Mouse (Mus musculus): ENCODE data around the gene Dop1b. TPM values are rescaled to one million over a fixed set of nuclear protein-coding genes. Genes with fewer than 3 reads are reported as not detected.
"Not testable (repeated sequence)": the region's sequence is repeated elsewhere in the genome, so short reads cannot be mapped to it uniquely, and the experiment has no call there.

The Dop1b gene
- polyA plus RNA-seq, 1 experiment from 2014 or later, result 17.8 TPM

GRCm38 (mm10) chr16:93824799-93825198, 113.1 kb downstream of the Dop1b start:
- 81% methylated on average over 4 of the region's 4 CpGs for WGBS
- Histone ChIP-seq H3K4me3 (replicated peaks) (no peak overlapping the region), H3K27ac (no peak overlapping the region), H3K36me3 (no peaks in the 10 kb centered on the region), H3K9me3 (no peaks in the 10 kb centered on the region), H3K4me2 (no peak overlapping the region), H3K9ac (no peak overlapping the region), H3K4me1 (no peaks in the 10 kb centered on the region), H3K27me3 (replicated peaks) (no peaks in the 10 kb centered on the region)
- no peak for ATAC-seq (ENCODE audit: insufficient read depth, low FRiP score, low read depth)

GRCm38 (mm10) chr16:93825463-93825862, 113.8 kb downstream of the Dop1b start:
- 92% methylated on average over 4 of the region's 4 CpGs for WGBS
- H3K9ac ChIP-seq, result no peak overlapping the region
- H3K9me3 ChIP-seq, result no peaks in the 10 kb centered on the region
- no peak overlapping the region for H3K4me3 ChIP-seq (replicated peaks)
- H3K4me2 ChIP-seq, result no peak overlapping the region
- no peak for ATAC-seq (ENCODE audit: insufficient read depth, low FRiP score, low read depth)
- H3K36me3 ChIP-seq, result no peaks in the 10 kb centered on the region
- H3K27ac ChIP-seq, result no peak overlapping the region
- H3K4me1 ChIP-seq, result no peaks in the 10 kb centered on the region
- no peaks in the 10 kb centered on the region for H3K27me3 ChIP-seq (replicated peaks)

DNA sequence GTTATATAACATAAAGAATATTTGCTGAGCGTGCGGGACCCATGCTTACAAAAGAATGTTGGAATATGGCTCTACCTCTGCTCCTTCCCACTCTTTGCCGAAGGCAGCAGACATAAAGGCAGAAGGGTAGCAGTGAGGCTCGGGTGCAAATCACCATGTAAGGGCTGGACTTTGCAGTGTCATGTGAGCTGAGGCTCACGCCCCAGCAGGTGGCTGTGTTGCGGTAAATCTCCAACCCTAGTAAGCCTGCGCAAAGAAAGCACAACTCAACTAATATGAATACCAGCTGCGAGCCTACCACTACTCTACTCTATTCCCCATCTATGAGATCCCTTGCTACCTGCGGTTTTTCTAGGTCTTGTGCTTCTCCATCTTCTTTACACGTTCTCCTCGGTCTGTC, 114.3 kb downstream of the Dop1b start:
- no peak for ATAC-seq (ENCODE audit: insufficient read depth, low FRiP score, low read depth)
- H3K4me3 ChIP-seq (replicated peaks), result no peak overlapping the region
- H3K4me1 ChIP-seq, result no peaks in the 10 kb centered on the region
- H3K27me3 ChIP-seq (replicated peaks), result no peaks in the 10 kb centered on the region
- H3K4me2 ChIP-seq, result no peak overlapping the region
- H3K9me3 ChIP-seq, result no peaks in the 10 kb centered on the region
- H3K36me3 ChIP-seq, result no peaks in the 10 kb centered on the region
- H3K27ac ChIP-seq, result no peak overlapping the region
- WGBS, result 63% methylated on average over 11 of the region's 11 CpGs
- H3K9ac ChIP-seq, result no peak overlapping the region

- whole genome bisulfite sequencing, result 50% methylated on average over 5 of the region's 5 CpGs
These were observed 114.8 kb downstream of the Dop1b start for GRCm38 (mm10) chr16:93826478-93826877.

DNA sequence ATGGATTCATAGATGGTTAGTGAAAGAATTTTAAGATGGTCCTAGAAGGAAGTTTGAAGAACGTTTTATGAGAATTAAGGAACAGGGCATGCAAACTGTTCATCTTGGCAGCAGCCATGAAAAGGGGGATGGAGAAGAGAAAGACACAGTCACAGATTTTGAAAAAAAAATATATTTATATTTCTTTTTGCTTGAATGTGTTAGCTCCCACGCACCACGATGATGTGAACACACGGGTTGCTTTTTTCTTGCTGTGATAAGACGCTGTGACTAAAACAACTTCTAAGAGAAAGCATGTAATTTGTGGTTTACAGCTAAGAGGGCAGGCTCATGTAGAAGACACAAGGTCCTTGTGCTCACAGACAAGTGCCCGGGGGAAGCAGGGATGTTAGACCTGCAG, 115.2 kb downstream of the Dop1b start:
- 85% methylated on average over 6 of the region's 6 CpGs for WGBS
- no peak for ATAC-seq (ENCODE audit: insufficient read depth, low FRiP score, low read depth)
- Histone ChIP-seq H3K9me3 (no peaks in the 10 kb centered on the region), H3K27me3 (replicated peaks) (no peaks in the 10 kb centered on the region), H3K4me1 (no peaks in the 10 kb centered on the region), H3K36me3 (no peaks in the 10 kb centered on the region), H3K4me3 (replicated peaks) (no peak overlapping the region), H3K4me2 (no peak overlapping the region), H3K27ac (no peak overlapping the region), H3K9ac (no peak overlapping the region)

More at GRCm38 (mm10) chr16:93826478-93826877, 114.8 kb downstream of the Dop1b start:
- not testable (repeated sequence) for ATAC-seq (ENCODE audit: insufficient read depth, low FRiP score, low read depth); H3K4me2 ChIP-seq; H3K27ac ChIP-seq; H3K4me3 ChIP-seq (replicated peaks); H3K9me3 ChIP-seq; H3K9ac ChIP-seq; H3K36me3 ChIP-seq; H3K4me1 ChIP-seq; H3K27me3 ChIP-seq (replicated peaks)

DNA sequence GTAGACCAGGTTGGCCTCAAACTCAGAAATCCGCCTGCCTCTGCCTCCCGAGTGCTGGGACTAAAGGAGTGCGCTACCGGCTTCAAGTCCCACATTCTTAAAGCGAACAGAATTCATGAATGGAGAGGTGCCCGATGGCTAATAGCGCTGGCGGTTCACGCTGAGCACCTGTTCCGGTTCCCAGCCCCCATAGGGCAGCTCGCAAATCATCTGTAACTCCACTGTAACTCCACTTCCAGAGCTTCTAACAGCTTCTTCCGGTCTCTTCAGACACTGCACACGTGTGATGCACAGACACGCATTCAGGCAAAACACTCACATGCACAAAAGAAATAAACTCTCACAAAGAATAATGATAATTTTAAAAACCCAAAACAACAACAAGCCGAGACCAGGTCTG, 117.8 kb downstream of the Dop1b start:
- Histone ChIP-seq H3K4me2 (no peak overlapping the region), H3K9me3 (no peaks in the 10 kb centered on the region), H3K4me1 (peaks cover 11% of the 10 kb centered on the region), H3K4me3 (replicated peaks) (no peak overlapping the region), H3K27me3 (replicated peaks) (no peaks in the 10 kb centered on the region), H3K27ac (no peak overlapping the region), H3K9ac (no peak overlapping the region), H3K36me3 (no peaks in the 10 kb centered on the region)
- no peak for ATAC-seq (ENCODE audit: insufficient read depth, low FRiP score, low read depth)
- 94% methylated on average over 15 of the region's 15 CpGs for WGBS

- no peak overlapping the region for H3K27ac ChIP-seq
- no peak overlapping the region for H3K9ac ChIP-seq
- H3K9me3 ChIP-seq, result no peaks in the 10 kb centered on the region
- no peaks in the 10 kb centered on the region for H3K27me3 ChIP-seq (replicated peaks)
- no peak for ATAC-seq (ENCODE audit: insufficient read depth, low FRiP score, low read depth)
- WGBS, result 83% methylated on average over 9 of the region's 9 CpGs
- H3K36me3 ChIP-seq, result no peaks in the 10 kb centered on the region
- no peak overlapping the region for H3K4me3 ChIP-seq (replicated peaks)
- peaks cover 15% of the 10 kb centered on the region for H3K4me1 ChIP-seq
- no peak overlapping the region for H3K4me2 ChIP-seq
These were observed 118.4 kb downstream of the Dop1b start for GRCm38 (mm10) chr16:93830071-93830470.

DNA sequence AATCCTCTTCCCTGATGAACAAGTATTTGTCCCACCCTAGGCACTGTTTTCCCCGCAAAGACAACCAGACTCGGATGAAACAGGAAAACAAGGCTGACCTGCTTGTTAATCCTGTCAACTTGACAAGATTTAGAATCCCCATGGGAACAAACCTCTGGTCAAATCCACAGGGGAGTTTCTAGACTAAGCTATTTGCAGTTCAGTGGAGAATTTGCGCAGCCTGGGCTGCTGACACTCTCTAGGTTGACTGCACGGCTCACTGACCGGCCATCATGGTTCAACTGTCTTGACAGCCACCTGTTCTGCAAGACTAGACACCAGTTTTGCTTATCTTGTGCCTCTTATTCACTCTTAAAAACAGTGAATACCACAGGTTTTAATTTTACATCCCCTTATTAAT, 119.2 kb downstream of the Dop1b start:
- no peak overlapping the region for H3K27ac ChIP-seq
- no peaks in the 10 kb centered on the region for H3K27me3 ChIP-seq (replicated peaks)
- H3K36me3 ChIP-seq, result no peaks in the 10 kb centered on the region
- no peak overlapping the region for H3K4me3 ChIP-seq (replicated peaks)
- H3K9me3 ChIP-seq, result no peaks in the 10 kb centered on the region
- H3K4me1 ChIP-seq, result peaks cover 16% of the 10 kb centered on the region
- no peak overlapping the region for H3K9ac ChIP-seq
- WGBS, result 79% methylated on average over 5 of the region's 5 CpGs
- no peak overlapping the region for H3K4me2 ChIP-seq
- no peak for ATAC-seq (ENCODE audit: insufficient read depth, low FRiP score, low read depth)

DNA sequence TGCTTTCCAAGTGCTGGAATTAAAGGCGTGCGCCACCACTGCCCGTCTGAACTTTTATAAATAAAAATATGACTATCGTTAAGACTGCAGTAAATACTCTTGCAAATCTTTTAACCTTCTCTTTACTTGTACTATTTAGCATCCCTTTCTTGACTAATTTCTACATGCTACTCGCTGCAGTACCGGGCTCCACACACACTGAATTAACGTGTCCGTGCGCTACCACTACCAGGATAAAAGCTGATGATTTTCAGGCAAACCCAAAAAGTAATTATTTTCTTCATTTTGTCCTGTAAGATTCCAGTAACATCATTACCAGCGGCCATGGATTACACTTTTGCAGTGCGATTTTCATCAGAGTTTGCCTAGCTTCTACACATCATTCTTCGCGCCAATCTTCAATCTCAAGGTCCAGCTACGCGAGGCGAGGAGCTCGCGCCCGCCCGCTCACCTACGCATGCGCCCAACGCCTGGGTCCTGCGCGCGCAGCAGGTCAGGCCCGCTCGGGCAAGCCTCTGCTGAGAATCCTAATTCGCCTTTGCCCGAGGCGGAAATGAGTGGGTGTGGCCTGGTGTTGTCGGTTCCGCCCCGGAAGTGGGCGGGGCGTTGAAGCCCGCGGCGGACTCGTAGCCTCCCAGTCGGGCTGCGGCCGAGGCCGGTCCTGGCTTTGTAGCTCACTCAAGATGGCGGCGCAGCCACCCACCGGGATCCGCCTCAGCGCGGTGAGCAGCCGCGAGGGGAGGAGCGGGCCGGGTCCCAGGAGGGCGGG, 120.1 kb downstream of the Dop1b start, which contains the start of gene Morc3:
Gene Morc3, plus strand, starts transcription at position 495 of the 769 bp plus-strand sequence.
- H3K27me3 ChIP-seq (replicated peaks), result no peaks in the 10 kb centered on the region
- peak within 1 kb of the TSS; percentile 97 for H3K9ac ChIP-seq
- H3K4me1 ChIP-seq, result peaks cover 17% of the 10 kb centered on the region
- ATAC-seq (ENCODE audit: insufficient read depth, low FRiP score, low read depth), result peak; percentile 97
- H3K36me3 ChIP-seq, result no peaks in the 10 kb centered on the region
- H3K4me3 ChIP-seq (replicated peaks), result peak within 1 kb of the TSS; percentile 96
- H3K4me2 ChIP-seq, result peak within 1 kb of the TSS; percentile 82
- WGBS, result 12% methylated on average over 52 of the region's 55 CpGs
- peak within 1 kb of the TSS; percentile 97 for H3K27ac ChIP-seq
- H3K9me3 ChIP-seq, result no peaks in the 10 kb centered on the region

DNA sequence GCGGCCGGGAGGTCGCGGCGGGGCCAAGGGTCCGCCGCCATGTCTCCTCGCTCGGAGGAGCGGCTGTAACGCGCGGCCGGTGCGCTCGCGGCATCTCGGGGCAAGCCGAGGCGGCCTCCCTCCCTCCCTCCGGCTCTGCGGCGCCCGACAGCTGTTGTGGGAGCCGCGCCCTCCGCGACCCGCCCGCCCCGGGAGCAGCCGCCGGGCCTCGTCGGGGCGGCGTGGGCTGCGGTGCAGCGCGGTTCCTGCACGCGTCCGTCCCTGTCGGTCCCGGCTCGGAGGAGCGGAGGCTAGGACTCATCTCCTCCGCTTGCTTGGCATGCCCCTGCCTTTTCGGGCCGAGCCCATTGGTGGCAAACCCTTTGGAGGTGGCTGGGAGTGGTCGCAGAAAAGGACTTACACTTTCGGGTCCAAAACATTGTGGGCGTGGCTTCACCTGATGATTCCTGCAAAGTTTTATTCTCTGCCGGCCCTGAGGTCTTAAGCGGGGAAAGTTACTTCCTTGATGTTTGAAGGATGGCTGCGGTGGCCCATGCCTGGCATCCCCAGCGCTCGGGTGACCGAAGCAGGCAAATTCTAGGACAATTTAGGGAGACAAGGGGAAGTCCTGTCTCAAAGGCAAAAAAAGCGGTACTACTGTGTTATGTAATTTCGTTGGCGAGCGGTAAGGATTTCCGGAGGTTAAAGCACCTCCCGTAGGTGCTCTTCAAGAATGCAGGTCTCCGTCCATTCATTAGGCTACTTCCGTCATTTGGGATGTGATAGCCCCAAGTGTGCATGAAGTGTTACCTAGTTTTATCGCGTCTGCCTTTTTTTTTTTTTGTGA, 121.0 kb downstream of the Dop1b start:
- H3K27ac ChIP-seq, result peak overlapping the region; percentile 97

GRCm38 (mm10) chr16:93833551-93833950, 121.8 kb downstream of the Dop1b start:
- Histone ChIP-seq H3K9me3 (no peaks in the 10 kb centered on the region), H3K27me3 (replicated peaks) (no peaks in the 10 kb centered on the region), H3K4me3 (replicated peaks) (peak overlapping the region; percentile 96), H3K36me3 (no peaks in the 10 kb centered on the region), H3K27ac (no peak overlapping the region), H3K4me1 (peaks cover 18% of the 10 kb centered on the region), H3K9ac (no peak overlapping the region), H3K4me2 (peak overlapping the region; percentile 82)
- ATAC-seq (ENCODE audit: insufficient read depth, low FRiP score, low read depth), result no peak
- 93% methylated on average over 6 of the region's 6 CpGs for WGBS

More for the DNA sequence above, 121.0 kb downstream of the Dop1b start:
- ATAC-seq (ENCODE audit: insufficient read depth, low FRiP score, low read depth), result peak; percentile 57; the same call in 1 of the 2 replicates
- Histone ChIP-seq H3K36me3 (no peaks in the 10 kb centered on the region), H3K4me2 (peak overlapping the region; percentile 82), H3K9me3 (no peaks in the 10 kb centered on the region), H3K9ac (peak overlapping the region; percentile 97), H3K27me3 (replicated peaks) (no peaks in the 10 kb centered on the region), H3K4me1 (peaks cover 18% of the 10 kb centered on the region), H3K4me3 (replicated peaks) (peak overlapping the region; percentile 96)
- under 1% methylated on average over 49 of the region's 69 CpGs for WGBS

- peak overlapping the region; percentile 82 for H3K4me2 ChIP-seq
These were observed 122.4 kb downstream of the Dop1b start for GRCm38 (mm10) chr16:93834076-93834475.

More at GRCm38 (mm10) chr16:93834076-93834475, 122.4 kb downstream of the Dop1b start:
- Histone ChIP-seq H3K27me3 (replicated peaks) (no peaks in the 10 kb centered on the region), H3K9ac (no peak overlapping the region), H3K27ac (no peak overlapping the region), H3K9me3 (no peaks in the 10 kb centered on the region), H3K4me1 (peaks cover 18% of the 10 kb centered on the region), H3K4me3 (replicated peaks) (no peak overlapping the region), H3K36me3 (no peaks in the 10 kb centered on the region)
- 89% methylated on average over 2 of the region's 2 CpGs for WGBS
- no peak for ATAC-seq (ENCODE audit: insufficient read depth, low FRiP score, low read depth)
